Mouse (Mus musculus): Measurements from ENCODE around the gene Ppm1k. TPM values are rescaled to one million over a fixed set of nuclear protein-coding genes. Genes with fewer than 3 reads are reported as not detected.

Ppm1k gene
- polyA plus RNA-seq, 1 experiment, result 4.7 TPM

Other genes starting within 250 kb of the Ppm1k start
- gene Vmn1r16, start 206.0 kb downstream of the Ppm1k start, polyA plus RNA-seq (2012; rRNA removed), result not detected in 2 replicates
- gene Vmn1r17, start 171.7 kb downstream of the Ppm1k start, polyA plus RNA-seq (2012; rRNA removed), result not detected in 2 replicates
- not detected in 2 replicates for gene Vmn1r18, start 139.7 kb downstream of the Ppm1k start, polyA plus RNA-seq (2012; rRNA removed)
- not detected in 2 replicates for gene Vmn1r19, start 131.7 kb downstream of the Ppm1k start, polyA plus RNA-seq (2012; rRNA removed)
- not detected in 2 replicates for gene Vmn1r20, start 106.5 kb downstream of the Ppm1k start, polyA plus RNA-seq (2012; rRNA removed)
- 13.9 and 15.7 TPM in 2 replicates for gene Herc6, start 45.5 kb upstream of the Ppm1k start, polyA plus RNA-seq (2012; rRNA removed)
- 6.2 and 7.4 TPM in 2 replicates for gene Pyurf, start 156.6 kb upstream of the Ppm1k start, polyA plus RNA-seq (2012; rRNA removed)
- 4.3 and 5.2 TPM in 2 replicates for gene Lancl2, start 167.1 kb upstream of the Ppm1k start, polyA plus RNA-seq (2012; rRNA removed)

Data from thymus, adult 2 months (tissue).